Mouse (Mus musculus): ENCODE measurements around the gene Gstt1.

GRCm38 (mm10) chr10:75789841-75790240, 8.5 kb downstream of the Gstt1 start:
- TF ChIP-seq CTCF (IDR thresholded peaks at IDR 0.05; ENCODE audit: extremely low read depth, insufficient read depth, low read length): no peak
- no peak for TF ChIP-seq POLR2A (IDR thresholded peaks at IDR 0.05; ENCODE audit: extremely low read depth, insufficient read depth, low read length)
